Comparison of ENCODE assay signal across 8 mouse cellular contexts in the genomic region with DNA sequence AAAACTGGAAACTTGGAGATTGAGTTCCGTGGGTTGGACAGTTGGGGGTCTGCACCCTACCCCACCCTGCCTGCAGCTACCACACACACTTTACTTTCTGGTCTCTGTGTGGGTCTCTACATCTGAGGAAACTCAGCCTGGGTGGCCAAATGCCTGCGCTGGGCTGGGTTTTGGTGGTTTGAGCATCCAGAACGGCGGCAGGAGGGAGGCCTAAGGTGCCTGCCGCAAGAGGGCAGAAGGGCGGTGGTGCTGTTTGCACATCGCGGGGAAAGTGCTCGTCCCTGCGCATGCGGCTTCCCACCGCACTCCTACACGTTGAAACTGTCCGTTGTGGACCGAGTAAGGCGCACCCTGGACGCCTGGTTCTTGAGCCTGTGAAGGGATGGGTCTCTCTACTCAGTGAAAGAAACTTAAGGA. TPM values are rescaled to one million over a fixed set of nuclear protein-coding genes. Genes with fewer than 3 reads are reported as not detected.
DNase-seq lines count a peak whose midpoint lies in the region; ATAC-seq lines count a peak whose summit lies in the region.

No protein-coding gene starts in this region.

- intact Hi-C loops in left cerebral cortex, postnatal 36 days (cut with DNase I): loop anchor here (1.0 to 2.0 kb wide), 2 partner anchors 95 to 206 kb away; no protein-coding TSS in a partner anchor

- peak; percentile 44; the same call in 1 of the 2 replicates for ATAC-seq in granulocyte monocyte progenitor cell, adult 5-6 weeks (replicated peaks; ENCODE audit: poor library complexity, severe bottlenecking)
- peak; percentile 74 for ATAC-seq in midbrain, embryonic 12.5 days (ENCODE audit: low FRiP score, low read depth)
- no peak for ATAC-seq in inflammation-experienced regulatory T-cells, adult 6 months

- H3K4me3 ChIP-seq in midbrain, embryonic 12.5 days: peak overlapping the region; percentile 45

- H3K4me2 ChIP-seq in midbrain, embryonic 12.5 days (replicated peaks): peak overlapping the region; percentile 70

- H3K27me3 ChIP-seq in midbrain, embryonic 12.5 days: 0 out of 2 replicates have a peak, but pooled peaks cover 3% of the 10 kb centered on the region

- H3K4me1 ChIP-seq in midbrain, embryonic 12.5 days: peaks cover 15% of the 10 kb centered on the region

- H3K9me3 ChIP-seq in midbrain, embryonic 12.5 days: no peaks in the 10 kb centered on the region

- peak overlapping the region; percentile 39 for H3K9ac ChIP-seq in midbrain, embryonic 12.5 days (replicated peaks)

- under 1% methylated on average over 16 of the region's 17 CpGs for WGBS in midbrain, embryonic 12.5 days

- H3K36me3 ChIP-seq in midbrain, embryonic 12.5 days: no peaks in the 10 kb centered on the region

- DNase-seq in adrenal gland, adult 2 months: peak; percentile 80
- DNase-seq in embryo, embryonic 11 days: peak; percentile 90
- peak; percentile 75 for DNase-seq in kidney, adult 11 months
- peak; percentile 82 to 85 for DNase-seq in left cerebral cortex, postnatal 36 days (ENCODE audit: low spot score in 2 of 2)
- DNase-seq in spleen, adult 12 weeks (ENCODE audit: low spot score): peak; percentile 15

- no peak overlapping the region for H3K27ac ChIP-seq in midbrain, embryonic 12.5 days (replicated peaks)

RNA-seq across cellular contexts. Expression of gene Grap, which starts 32.8 kb away (rescaled TPM):
- total RNA-seq in adrenal gland, adult 2 months (2021): 10 to 100 TPM in 1 of 2 experiments, 1 to 10 TPM in 1; 5.4 to 10.7 TPM
- polyA plus RNA-seq in adrenal gland, adult 2 months (2012; rRNA removed): 10.4 and 12.4 TPM in 2 replicates
- 2.0 TPM in 1 of 2 replicates, not detected in the other for total RNA-seq in granulocyte monocyte progenitor cell, adult 5-6 weeks (2014; fragmentation: Nextera tagmentation)
- total RNA-seq in granulocyte monocyte progenitor cell, adult 5-6 weeks (2017): 0.30 and 0.31 TPM in 2 replicates
- 1 to 10 TPM; 5.2 to 5.5 TPM for total RNA-seq in left cerebral cortex, postnatal 36 days (2021)
- 7.8 and 8.4 TPM in 2 replicates for polyA plus RNA-seq in midbrain, embryonic 12.5 days (2016; fragmentation: Nextera tagmentation; extraction: Ambion mirVana)
- polyA plus RNA-seq in inflammation-experienced regulatory T-cells, adult 6 months (2017; shearing (Covaris generic)): 100 to 1,000 TPM; 180 to 210 (median 192) TPM

RNA-seq across cellular contexts. Expression of gene Epn2, which starts 40.8 kb away (rescaled TPM):
- 10 to 100 TPM; 20.6 to 29.5 TPM for total RNA-seq in adrenal gland, adult 2 months (2021)
- 18.2 and 18.6 TPM in 2 replicates for polyA plus RNA-seq in adrenal gland, adult 2 months (2012; rRNA removed)
- not detected in 2 replicates for total RNA-seq in granulocyte monocyte progenitor cell, adult 5-6 weeks (2014; fragmentation: Nextera tagmentation)
- not detected in 2 replicates for total RNA-seq in granulocyte monocyte progenitor cell, adult 5-6 weeks (2017)
- total RNA-seq in left cerebral cortex, postnatal 36 days (2021): 100 to 1,000 TPM; 111 to 126 TPM
- polyA plus RNA-seq in midbrain, embryonic 12.5 days (2016; fragmentation: Nextera tagmentation; extraction: Ambion mirVana): 34.3 and 39.0 TPM in 2 replicates
- under 1 TPM; 0.19 to 0.77 (median 0.30) TPM for polyA plus RNA-seq in inflammation-experienced regulatory T-cells, adult 6 months (2017; shearing (Covaris generic))

Comparison
In these comparisons a context has a peak if more than half of its experiments do, and no peak if none do; other contexts are left out.
1. DNase-seq: peak in every context shown above with its lines; median percentile 90 in embryo, embryonic 11 days; 84 in left cerebral cortex, postnatal 36 days; 80 in adrenal gland, adult 2 months; 75 in kidney, adult 11 months; 15 in spleen, adult 12 weeks.
2. RNA of gene Epn2, which starts 40.8 kb away (total RNA-seq): 111 to 126 TPM in left cerebral cortex, postnatal 36 days and 20.6 to 29.5 TPM in adrenal gland, adult 2 months; not detected in granulocyte monocyte progenitor cell, adult 5-6 weeks; every median in the first group is over 10 times any median in the second.